Mouse (Mus musculus) embryo, embryonic 11 days (tissue): ENCODE measurements around the gene Eps15l1.

Source experiments
- DNase-seq: peaks from one replicate; pipeline ENCODE4 v3.0.0-alpha.2; 2015

The Eps15l1 gene

GRCm38 (mm10) chr8:72421362-72422335 is at the start of gene Eps15l1:
TSS of gene Eps15l1 (minus strand) at chr8:72421460.
- peak; percentile 99 for DNase-seq

- no peak for DNase-seq
These were observed 49.4 kb upstream of the Eps15l1 start for GRCm38 (mm10) chr8:72470684-72471083.

DNA sequence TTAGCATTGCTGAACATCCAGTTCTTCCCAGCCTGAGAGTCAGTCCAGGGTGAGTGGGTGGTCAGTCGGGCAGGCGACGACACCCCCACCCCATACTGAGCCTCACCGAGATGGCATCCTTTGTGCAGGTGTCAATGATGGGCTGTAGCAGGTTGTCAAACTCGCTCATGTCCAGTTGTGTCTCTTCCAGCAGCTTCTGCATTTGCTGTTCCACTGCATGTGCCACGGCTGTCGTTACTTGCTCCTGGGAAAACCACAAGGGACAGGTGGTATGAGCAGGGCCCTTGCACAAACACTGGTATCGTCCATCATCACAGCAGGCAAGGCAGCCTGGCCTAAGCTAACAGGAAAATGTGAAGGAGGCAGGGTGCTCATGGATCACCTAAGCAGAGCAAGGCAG is 48.7 kb upstream of the Eps15l1 start:
- DNase-seq, result no peak

DNA sequence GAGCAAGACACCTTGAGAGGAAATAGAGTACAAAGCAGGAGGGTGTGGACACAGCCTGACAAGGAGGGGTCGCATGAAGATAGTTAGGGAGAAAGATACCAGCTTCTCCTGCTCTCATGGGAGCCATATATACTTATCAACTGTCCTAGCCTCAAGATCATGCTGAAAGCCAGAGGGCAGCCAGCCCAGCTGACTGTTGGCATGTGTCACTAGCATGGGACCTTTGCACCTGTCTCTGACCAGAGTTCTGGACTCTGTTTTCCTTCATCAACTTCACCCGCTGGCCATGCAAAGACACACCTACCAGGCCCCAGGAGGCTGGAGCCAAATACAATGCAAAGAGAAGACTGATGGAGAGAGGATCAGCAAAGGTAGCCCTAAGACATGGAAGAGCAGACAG is 48.0 kb upstream of the Eps15l1 start:
- DNase-seq, result no peak

GRCm38 (mm10) chr8:72464211-72464610 is 43.0 kb upstream of the Eps15l1 start:
- no peak for DNase-seq

DNA sequence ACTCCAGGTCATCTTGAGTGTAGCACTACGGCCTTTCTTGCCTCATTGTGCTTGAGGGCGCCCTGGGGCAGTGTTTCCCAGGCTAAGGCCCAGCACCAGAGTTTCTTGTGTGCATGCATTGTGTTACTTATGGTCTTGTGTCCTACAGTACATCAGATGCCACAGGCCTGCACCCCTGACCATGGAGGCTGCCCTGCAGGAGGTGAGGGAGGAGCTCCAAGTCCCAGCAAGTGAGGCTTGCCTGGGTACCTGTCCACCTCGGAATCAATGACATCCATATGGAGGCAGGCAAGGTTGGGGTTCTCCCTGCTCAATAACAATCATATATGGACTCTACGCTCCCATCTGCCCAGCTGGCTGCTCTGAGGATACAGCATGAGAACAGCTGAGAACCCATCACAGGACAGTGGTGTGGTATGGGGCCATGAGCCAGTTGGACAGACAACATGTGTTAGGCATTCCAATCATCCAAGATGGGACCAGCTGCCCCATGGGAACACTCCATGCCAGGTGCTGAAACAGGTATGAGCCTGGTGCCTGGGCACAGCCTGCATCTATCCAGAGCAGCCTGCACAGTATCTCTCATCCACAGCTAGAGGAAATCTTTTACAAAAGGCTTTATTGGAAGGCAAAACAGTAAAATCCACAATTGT is 38.7 kb upstream of the Eps15l1 start:
- DNase-seq, result no peak

- no peak for DNase-seq
These were observed 37.2 kb upstream of the Eps15l1 start for GRCm38 (mm10) chr8:72458457-72458856.

- no peak for DNase-seq
These were observed 36.5 kb upstream of the Eps15l1 start for GRCm38 (mm10) chr8:72457806-72458205.

DNA sequence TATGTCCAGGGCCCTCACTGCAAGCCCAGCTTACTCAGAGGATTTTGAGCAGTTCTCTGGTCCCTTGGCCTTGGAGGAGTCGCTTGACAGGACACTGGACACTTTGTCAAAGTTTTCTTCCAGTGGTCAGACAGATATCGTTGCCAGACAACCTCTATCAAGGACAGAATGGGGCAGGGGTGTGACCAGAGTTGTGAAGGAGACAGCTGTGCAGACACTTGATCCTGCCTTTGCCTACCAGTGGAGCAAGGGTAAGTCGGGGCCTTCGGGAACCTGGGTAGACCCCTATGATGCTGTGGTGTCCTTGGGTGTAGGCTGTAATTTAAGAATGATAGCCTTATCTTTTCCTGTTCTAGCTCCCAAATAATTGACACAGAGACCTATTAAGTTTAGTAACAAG is 34.1 kb upstream of the Eps15l1 start:
- no peak for DNase-seq

DNA sequence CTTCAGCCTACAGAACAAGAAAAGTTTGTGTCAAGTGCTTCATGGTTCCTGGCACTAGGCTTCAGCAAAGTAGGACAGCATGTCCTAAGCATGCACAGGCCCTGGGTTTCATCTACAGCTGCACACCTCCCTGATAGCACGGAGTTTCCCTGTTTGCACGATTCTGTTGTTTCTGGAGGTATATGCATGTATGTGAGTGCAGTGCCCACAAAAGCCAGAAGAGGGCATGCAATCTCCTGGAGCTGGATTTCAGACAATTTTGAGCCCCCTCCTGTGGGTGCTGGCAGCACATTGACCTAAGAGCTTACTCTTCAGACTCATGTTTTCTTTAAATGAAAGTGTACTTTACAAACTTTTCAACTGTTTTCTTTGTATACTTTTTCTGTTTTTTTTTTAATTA is 32.6 kb upstream of the Eps15l1 start:
- DNase-seq, result no peak

GRCm38 (mm10) chr8:72451516-72451915 is 30.3 kb upstream of the Eps15l1 start:
- no peak for DNase-seq

GRCm38 (mm10) chr8:72445071-72445470 is 23.8 kb upstream of the Eps15l1 start:
- no peak for DNase-seq

- DNase-seq, result no peak
These were observed 22.7 kb upstream of the Eps15l1 start for GRCm38 (mm10) chr8:72443994-72444350.

GRCm38 (mm10) chr8:72443338-72443993 is 22.2 kb upstream of the Eps15l1 start, which contains the start of the genes Calr3 and 1700030K09Rik:
TSS of gene Calr3 (minus strand) at chr8:72443870.
TSS of gene 1700030K09Rik (plus strand) at chr8:72443880.
- peak; percentile 99 for DNase-seq

DNA sequence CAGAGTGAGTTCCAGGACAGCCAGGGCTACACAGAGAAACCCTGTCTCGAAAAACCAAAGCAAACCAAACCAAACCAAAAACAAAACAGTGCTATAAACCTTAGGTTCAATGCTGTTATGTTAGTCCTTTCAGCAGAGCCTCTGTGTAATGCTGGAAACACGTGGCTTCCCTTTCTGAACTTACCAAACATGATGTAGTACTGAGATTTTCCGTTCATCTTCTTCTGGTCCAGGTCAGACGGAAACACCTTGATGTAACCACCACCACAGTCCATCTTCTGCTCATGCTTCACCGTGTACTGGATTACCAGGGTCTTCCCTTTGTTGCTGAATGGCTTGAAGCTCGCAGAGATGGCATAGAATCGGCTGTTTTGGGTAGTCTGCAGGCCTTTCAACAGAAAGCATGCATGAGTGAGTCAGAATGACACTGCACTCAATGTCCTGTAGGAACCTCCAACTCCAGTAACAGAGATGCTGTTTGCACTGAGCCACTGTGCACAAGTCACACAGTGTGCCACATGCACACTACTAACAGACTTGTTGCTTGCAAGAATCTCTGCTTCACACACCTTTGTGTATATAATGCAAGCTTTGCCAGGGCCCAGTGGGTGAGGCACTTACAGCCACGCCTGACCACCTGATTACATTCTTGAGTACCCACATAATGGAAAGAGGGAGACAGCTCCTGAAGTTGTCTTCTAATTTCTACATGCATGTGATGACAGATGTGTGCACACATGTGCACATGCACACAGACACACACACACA is 17.2 kb upstream of the Eps15l1 start:
- no peak for DNase-seq

DNA sequence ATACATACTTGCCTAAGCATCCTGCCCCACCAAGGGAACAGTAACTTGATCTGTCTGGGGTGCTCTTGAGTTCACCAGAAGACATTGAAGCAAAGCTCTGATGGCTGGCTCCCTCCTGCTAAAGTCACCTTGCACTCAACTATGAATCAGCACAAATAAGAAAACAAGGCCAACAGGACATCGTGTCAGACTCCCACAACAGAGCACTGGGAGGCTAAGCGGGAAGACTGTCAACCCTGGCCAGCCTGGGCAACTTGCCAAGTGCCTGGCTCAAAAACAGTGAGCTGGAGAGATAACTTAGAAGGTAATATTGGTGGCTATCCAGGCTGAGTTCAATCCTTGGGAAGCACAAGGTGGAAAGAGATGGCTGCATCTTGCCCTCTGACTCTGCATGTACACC is 13.7 kb upstream of the Eps15l1 start:
- no peak for DNase-seq

- DNase-seq, result no peak
These were observed 8.4 kb upstream of the Eps15l1 start for GRCm38 (mm10) chr8:72429676-72430075.

GRCm38 (mm10) chr8:72422926-72423325 is 1.7 kb upstream of the Eps15l1 start:
- DNase-seq, result peak; percentile 20

- DNase-seq, result peak; percentile 67
These were observed 494 bp downstream of the Eps15l1 start for GRCm38 (mm10) chr8:72420571-72421361.

DNA sequence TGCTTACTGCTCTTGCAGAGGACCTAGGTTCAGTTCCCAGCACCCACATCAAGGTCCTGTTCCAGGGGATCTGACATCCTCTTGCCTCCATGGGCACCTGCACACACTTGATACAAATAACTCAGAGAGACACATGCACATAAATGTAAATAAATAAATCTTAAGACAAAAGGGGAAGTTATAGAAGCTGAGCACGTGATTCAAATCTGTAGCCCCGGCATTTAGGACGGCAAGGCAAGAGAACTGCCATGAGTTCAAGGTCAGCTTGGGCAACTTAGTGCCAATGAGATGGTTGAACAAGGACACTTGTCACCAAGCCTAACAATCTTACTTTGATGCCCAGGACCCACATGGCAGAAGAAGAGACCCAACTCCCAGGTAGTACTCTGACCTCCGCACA is 3.2 kb downstream of the Eps15l1 start:
- DNase-seq, result no peak

DNA sequence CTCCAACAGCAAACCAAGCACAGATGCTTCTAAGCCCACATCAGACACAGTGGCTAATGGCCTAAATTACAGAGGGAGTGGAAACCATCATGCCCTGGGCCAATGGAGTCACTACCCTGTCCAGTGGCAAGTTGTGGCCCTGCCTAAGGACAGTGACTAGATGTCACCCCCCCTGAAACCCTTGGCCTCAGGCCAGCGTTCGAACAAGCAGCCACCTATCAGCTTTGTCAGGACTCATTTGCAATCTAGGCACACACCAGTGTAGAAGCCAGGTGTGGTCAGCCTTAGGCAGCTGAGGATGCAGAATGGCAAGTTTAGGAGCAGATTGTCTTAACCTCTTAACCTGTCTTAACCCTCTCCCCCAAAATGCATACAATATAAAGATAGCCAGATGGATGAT is 6.0 kb downstream of the Eps15l1 start:
- no peak for DNase-seq

DNA sequence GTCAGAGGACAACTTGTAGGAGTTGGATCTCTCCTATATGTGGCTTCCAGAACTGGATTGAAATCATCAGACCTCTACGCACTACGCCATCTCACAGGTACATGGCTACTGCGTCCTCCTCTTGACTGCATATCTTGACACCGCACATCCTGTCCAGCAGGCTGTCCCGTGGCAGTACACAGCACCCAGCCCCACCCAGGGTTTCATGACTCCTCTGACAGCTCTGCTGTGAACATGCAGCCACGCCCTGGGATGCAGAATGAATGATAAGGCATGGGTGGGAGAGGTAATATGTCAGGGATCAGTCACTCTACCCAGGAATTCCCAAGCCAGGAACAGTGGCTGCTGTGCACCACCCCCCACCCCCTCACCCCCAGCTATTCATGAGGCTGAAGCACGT is 7.4 kb downstream of the Eps15l1 start:
- DNase-seq, result no peak
